Mouse (Mus musculus): ENCODE measurements at regions not wholly inside any gene's neighbourhood (a gene's known extent, or its start where the extent isn't known, plus 50 kb on each side); places are given as distances from the start of the nearest gene placed in this dataset.

- no peak for TF ChIP-seq POLR2A (IDR thresholded peaks at IDR 0.05; ENCODE audit: borderline replicate concordance, extremely low read depth, insufficient read depth, insufficient read length, poor library complexity, severe bottlenecking)
- no peak for TF ChIP-seq CTCF (IDR thresholded peaks at IDR 0.05; ENCODE audit: borderline replicate concordance, extremely low read depth, insufficient read depth, insufficient read length)
These were observed 379.4 kb upstream of the Mctp2 start for GRCm38 (mm10) chr7:72685803-72686202.

All from brain, embryonic 14.5 days (tissue).